Mouse (Mus musculus): ENCODE measurements around the gene Fgfr2. TPM values are rescaled to one million over a fixed set of nuclear protein-coding genes. Genes with fewer than 3 reads are reported as not detected.

Gene Fgfr2
- polyA plus RNA-seq, 1 experiment from 2014 or later: 24.9 TPM

GRCm38 (mm10) chr7:132793467-132793866, 329.7 kb downstream of the Fgfr2 start:
- H3K27me3 ChIP-seq (ENCODE audit: control insufficient read depth, insufficient read depth, low read length): no peaks in the 10 kb centered on the region
- H3K4me3 ChIP-seq (ENCODE audit: low read depth, low read length): no peak overlapping the region
- no peak overlapping the region for H3K4me2 ChIP-seq
- no peak for ATAC-seq (replicated peaks; ENCODE audit: insufficient number of reproducible peaks, low FRiP score, low TSS enrichment)
- H3K4me1 ChIP-seq (ENCODE audit: control insufficient read depth, insufficient read depth, low read length): peaks cover 14% of the 10 kb centered on the region
- no peaks in the 10 kb centered on the region for H3K36me3 ChIP-seq (ENCODE audit: control insufficient read depth, insufficient read depth, low read length)
- H3K9me3 ChIP-seq (replicated peaks; ENCODE audit: control insufficient read depth, low read length): no peaks in the 10 kb centered on the region
- H3K27ac ChIP-seq (ENCODE audit: low read depth, low read length): no peak overlapping the region
- WGBS (ENCODE audit: insufficient replicate concordance): 72% methylated on average over 6 of the region's 6 CpGs
- H3K9ac ChIP-seq (ENCODE audit: low read depth, low read length): no peak overlapping the region

- Histone ChIP-seq H3K27me3 (ENCODE audit: control insufficient read depth, insufficient read depth, low read length) (no peaks in the 10 kb centered on the region), H3K27ac (ENCODE audit: low read depth, low read length) (no peak overlapping the region), H3K36me3 (ENCODE audit: control insufficient read depth, insufficient read depth, low read length) (no peaks in the 10 kb centered on the region), H3K4me3 (ENCODE audit: low read depth, low read length) (no peak overlapping the region), H3K9ac (ENCODE audit: low read depth, low read length) (no peak overlapping the region), H3K4me2 (no peak overlapping the region), H3K4me1 (ENCODE audit: control insufficient read depth, insufficient read depth, low read length) (peaks cover 38% of the 10 kb centered on the region), H3K9me3 (replicated peaks; ENCODE audit: control insufficient read depth, low read length) (no peaks in the 10 kb centered on the region)
- 84% methylated on average over 14 of the region's 14 CpGs for WGBS (ENCODE audit: insufficient replicate concordance)
- no peak for ATAC-seq (replicated peaks; ENCODE audit: insufficient number of reproducible peaks, low FRiP score, low TSS enrichment)
These were observed 332.5 kb downstream of the Fgfr2 start for GRCm38 (mm10) chr7:132790447-132791219.

GRCm38 (mm10) chr7:132788826-132789225, 334.3 kb downstream of the Fgfr2 start:
- 88% methylated on average over 13 of the region's 13 CpGs for WGBS (ENCODE audit: insufficient replicate concordance)

GRCm38 (mm10) chr7:132787496-132788190, 335.5 kb downstream of the Fgfr2 start:
- Histone ChIP-seq H3K4me1 (ENCODE audit: control insufficient read depth, insufficient read depth, low read length) (peaks cover 44% of the 10 kb centered on the region), H3K9ac (ENCODE audit: low read depth, low read length) (no peak overlapping the region), H3K27me3 (ENCODE audit: control insufficient read depth, insufficient read depth, low read length) (no peaks in the 10 kb centered on the region), H3K9me3 (replicated peaks; ENCODE audit: control insufficient read depth, low read length) (no peaks in the 10 kb centered on the region), H3K36me3 (ENCODE audit: control insufficient read depth, insufficient read depth, low read length) (no peaks in the 10 kb centered on the region), H3K27ac (ENCODE audit: low read depth, low read length) (peak overlapping the region; percentile 30; the same call in 1 of the 2 replicates), H3K4me2 (no peak overlapping the region), H3K4me3 (ENCODE audit: low read depth, low read length) (no peak overlapping the region)
- ATAC-seq (replicated peaks; ENCODE audit: insufficient number of reproducible peaks, low FRiP score, low TSS enrichment): no peak
- 61% methylated on average over 4 of the region's 4 CpGs for WGBS (ENCODE audit: insufficient replicate concordance)

More at GRCm38 (mm10) chr7:132788826-132789225, 334.3 kb downstream of the Fgfr2 start:
- no peak overlapping the region for H3K4me3 ChIP-seq (ENCODE audit: low read depth, low read length)
- H3K4me2 ChIP-seq: no peak overlapping the region
- ATAC-seq (replicated peaks; ENCODE audit: insufficient number of reproducible peaks, low FRiP score, low TSS enrichment): no peak
- H3K9ac ChIP-seq (ENCODE audit: low read depth, low read length): no peak overlapping the region
- no peaks in the 10 kb centered on the region for H3K9me3 ChIP-seq (replicated peaks; ENCODE audit: control insufficient read depth, low read length)
- peaks cover 44% of the 10 kb centered on the region for H3K4me1 ChIP-seq (ENCODE audit: control insufficient read depth, insufficient read depth, low read length)
- no peak overlapping the region for H3K27ac ChIP-seq (ENCODE audit: low read depth, low read length)
- H3K36me3 ChIP-seq (ENCODE audit: control insufficient read depth, insufficient read depth, low read length): no peaks in the 10 kb centered on the region
- no peaks in the 10 kb centered on the region for H3K27me3 ChIP-seq (ENCODE audit: control insufficient read depth, insufficient read depth, low read length)

- Histone ChIP-seq H3K4me1 (ENCODE audit: control insufficient read depth, insufficient read depth, low read length) (peaks cover 45% of the 10 kb centered on the region), H3K36me3 (ENCODE audit: control insufficient read depth, insufficient read depth, low read length) (no peaks in the 10 kb centered on the region), H3K4me2 (no peak overlapping the region), H3K27ac (ENCODE audit: low read depth, low read length) (peak overlapping the region; percentile 77), H3K4me3 (ENCODE audit: low read depth, low read length) (no peak overlapping the region), H3K9ac (ENCODE audit: low read depth, low read length) (no peak overlapping the region), H3K9me3 (replicated peaks; ENCODE audit: control insufficient read depth, low read length) (no peaks in the 10 kb centered on the region), H3K27me3 (ENCODE audit: control insufficient read depth, insufficient read depth, low read length) (no peaks in the 10 kb centered on the region)
- ATAC-seq (replicated peaks; ENCODE audit: insufficient number of reproducible peaks, low FRiP score, low TSS enrichment): no peak
- 72% methylated on average over 4 of the region's 4 CpGs for WGBS (ENCODE audit: insufficient replicate concordance)
These were observed 336.1 kb downstream of the Fgfr2 start for GRCm38 (mm10) chr7:132787022-132787421.

- Histone ChIP-seq H3K4me3 (ENCODE audit: low read depth, low read length) (no peak overlapping the region), H3K9ac (ENCODE audit: low read depth, low read length) (no peak overlapping the region), H3K27me3 (ENCODE audit: control insufficient read depth, insufficient read depth, low read length) (no peaks in the 10 kb centered on the region), H3K4me2 (no peak overlapping the region), H3K9me3 (replicated peaks; ENCODE audit: control insufficient read depth, low read length) (no peaks in the 10 kb centered on the region), H3K27ac (ENCODE audit: low read depth, low read length) (peak overlapping the region; percentile 77), H3K36me3 (ENCODE audit: control insufficient read depth, insufficient read depth, low read length) (no peaks in the 10 kb centered on the region), H3K4me1 (ENCODE audit: control insufficient read depth, insufficient read depth, low read length) (peaks cover 50% of the 10 kb centered on the region)
- no peak for ATAC-seq (replicated peaks; ENCODE audit: insufficient number of reproducible peaks, low FRiP score, low TSS enrichment)
- WGBS (ENCODE audit: insufficient replicate concordance): 21% methylated on average over 4 of the region's 4 CpGs
These were observed 336.6 kb downstream of the Fgfr2 start for GRCm38 (mm10) chr7:132786522-132786921.

- no peak for ATAC-seq (replicated peaks; ENCODE audit: insufficient number of reproducible peaks, low FRiP score, low TSS enrichment)
- Histone ChIP-seq H3K4me3 (ENCODE audit: low read depth, low read length) (no peak overlapping the region), H3K27ac (ENCODE audit: low read depth, low read length) (peak overlapping the region; percentile 77), H3K9me3 (replicated peaks; ENCODE audit: control insufficient read depth, low read length) (no peaks in the 10 kb centered on the region), H3K27me3 (ENCODE audit: control insufficient read depth, insufficient read depth, low read length) (no peaks in the 10 kb centered on the region), H3K9ac (ENCODE audit: low read depth, low read length) (no peak overlapping the region), H3K36me3 (ENCODE audit: control insufficient read depth, insufficient read depth, low read length) (no peaks in the 10 kb centered on the region), H3K4me1 (ENCODE audit: control insufficient read depth, insufficient read depth, low read length) (peaks cover 55% of the 10 kb centered on the region), H3K4me2 (no peak overlapping the region)
- WGBS (ENCODE audit: insufficient replicate concordance): 18% methylated on average over 7 of the region's 7 CpGs
These were observed 337.1 kb downstream of the Fgfr2 start for GRCm38 (mm10) chr7:132786011-132786410.

- H3K27ac ChIP-seq (ENCODE audit: low read depth, low read length): no peak overlapping the region
- H3K4me1 ChIP-seq (ENCODE audit: control insufficient read depth, insufficient read depth, low read length): peaks cover 55% of the 10 kb centered on the region
- no peak overlapping the region for H3K9ac ChIP-seq (ENCODE audit: low read depth, low read length)
These were observed 339.0 kb downstream of the Fgfr2 start for GRCm38 (mm10) chr7:132784101-132784500.

More at GRCm38 (mm10) chr7:132784101-132784500, 339.0 kb downstream of the Fgfr2 start:
- no peaks in the 10 kb centered on the region for H3K9me3 ChIP-seq (replicated peaks; ENCODE audit: control insufficient read depth, low read length)
- H3K4me2 ChIP-seq: no peak overlapping the region
- 83% methylated on average over 5 of the region's 5 CpGs for WGBS (ENCODE audit: insufficient replicate concordance)
- no peaks in the 10 kb centered on the region for H3K36me3 ChIP-seq (ENCODE audit: control insufficient read depth, insufficient read depth, low read length)
- no peak for ATAC-seq (replicated peaks; ENCODE audit: insufficient number of reproducible peaks, low FRiP score, low TSS enrichment)
- no peaks in the 10 kb centered on the region for H3K27me3 ChIP-seq (ENCODE audit: control insufficient read depth, insufficient read depth, low read length)
- H3K4me3 ChIP-seq (ENCODE audit: low read depth, low read length): no peak overlapping the region

All from heart, embryonic 11.5 days (tissue).